Mouse (Mus musculus) small intestine, adult 2 months (tissue): ENCODE measurements around the gene Card19.

ENCODE experiments used
- CTCF ChIP-seq: fragments of 200-500 bp; IDR thresholded peaks from 2 replicates; pipeline ENCODE4 v1.5.1; 2012; ENCODE audit warnings: low read depth, mild to moderate bottlenecking, control low read depth, inconsistent platforms, low read length, moderate library complexity, mixed read lengths; ENCODE audit not compliant: insufficient replicate concordance, insufficient read length; ENCODE audit errors: extremely low read depth
- POLR2A ChIP-seq: fragments of 200-500 bp; IDR thresholded peaks from 2 replicates; pipeline ENCODE4 v1.6.1; 2012; ENCODE audit warnings: low read depth, mild to moderate bottlenecking, control low read depth, inconsistent platforms, low read length, moderate library complexity

- no peak for TF ChIP-seq CTCF
- no peak for TF ChIP-seq POLR2A
Observed at GRCm38 (mm10) chr13:49193650-49194049, 22.2 kb downstream of the Card19 start.
